Mouse (Mus musculus) hindbrain, postnatal 0 days (tissue): Measurements from ENCODE around the gene Wdr34. TPM values are rescaled to one million over a fixed set of nuclear protein-coding genes. Genes with fewer than 3 reads are reported as not detected.

Experiments used
- ATAC-seq: fragments of 200-750 bp; cut with Nextera tagmentation; 2 replicates; pipeline ENCODE4 v1.8.0; 2017; ENCODE audit warnings: mild to moderate bottlenecking, moderate TSS enrichment, moderate library complexity
- DNase-seq: peaks from one replicate; pipeline ENCODE4 v3.0.0-alpha.2; 2015; ENCODE audit warnings: low spot score
- H3K27ac ChIP-seq: fragments of 300-500 bp; sonication (generic); 2 replicates; pipeline ENCODE4 v1.5.1; 2014; ENCODE audit warnings: mild to moderate bottlenecking
- H3K27me3 ChIP-seq: fragments of 300-500 bp; sonication (generic); 2 replicates; pipeline ENCODE4 v1.6.1; 2014; ENCODE audit warnings: low read length, mixed read lengths; ENCODE audit not compliant: insufficient read depth
- H3K36me3 ChIP-seq: fragments of 300-500 bp; sonication (generic); 2 replicates; pipeline ENCODE4 v1.6.1; 2014; ENCODE audit warnings: low read length, mixed read lengths; ENCODE audit not compliant: insufficient read depth
- H3K4me1 ChIP-seq: fragments of 300-500 bp; sonication (generic); 2 replicates; pipeline ENCODE4 v1.6.1; 2014; ENCODE audit warnings: antibody characterized with exemption, low read length, mixed read lengths; ENCODE audit not compliant: insufficient read depth
- H3K4me2 ChIP-seq: fragments of 300-500 bp; sonication (generic); 2 replicates; pipeline ENCODE4 v1.6.1; 2014; ENCODE audit warnings: low read depth, mild to moderate bottlenecking, low read length, moderate library complexity, mixed read lengths
- H3K4me3 ChIP-seq: fragments of 300-500 bp; sonication (generic); 2 replicates; pipeline ENCODE4 v1.5.1; 2014; ENCODE audit warnings: low read length
- H3K9ac ChIP-seq: fragments of 300-500 bp; sonication (generic); replicated peaks from 2 replicates; pipeline ENCODE4 v1.6.1; 2014; ENCODE audit warnings: mild to moderate bottlenecking, low read length, moderate library complexity, mixed read lengths
- H3K9me3 ChIP-seq: fragments of 300-500 bp; sonication (generic); 2 replicates; pipeline ENCODE4 v1.6.1; 2016; ENCODE audit warnings: low read length, mixed read lengths
- CTCF ChIP-seq: IDR thresholded peaks from 2 replicates; pipeline ENCODE4 v1.5.1; 2016; ENCODE audit warnings: antibody characterized with exemption, control low read depth, low read depth
- WGBS: fragments of 180-500 bp; shearing (Covaris S2); extraction: QIAGEN DNeasy Blood & Tissue Kit; methylation state at CpG from one replicate; pipeline ENCODE4 v1.1.7; 2014; 5-methylcytosine and 5-hydroxymethylcytosine counted together
- microRNA-seq, 2 experiments: library from miRNA; unstranded; fragments of <30 nt; microRNA quantifications; one replicate each; pipeline ENCODE4; 2016
- polyA plus RNA-seq: library from polyadenylated mRNA; unstranded; fragments of >200 nt; fragmentation: Nextera tagmentation; extraction: Ambion mirVana; gene quantifications from 2 replicates; pipeline ENCODE4 v1.2.1, GENCODE M21; 2015
- total RNA-seq: library from RNA; depleted of rRNA; stranded (reverse); fragments of >200 nt; gene quantifications from 2 replicates; pipeline ENCODE4 v1.2.3, GENCODE M21; 2014; rRNA removed

Wdr34 gene
- total and polyA plus RNA-seq, 2 experiments from 2014 or later, result 66.5 to 87.7 TPM

DNA sequence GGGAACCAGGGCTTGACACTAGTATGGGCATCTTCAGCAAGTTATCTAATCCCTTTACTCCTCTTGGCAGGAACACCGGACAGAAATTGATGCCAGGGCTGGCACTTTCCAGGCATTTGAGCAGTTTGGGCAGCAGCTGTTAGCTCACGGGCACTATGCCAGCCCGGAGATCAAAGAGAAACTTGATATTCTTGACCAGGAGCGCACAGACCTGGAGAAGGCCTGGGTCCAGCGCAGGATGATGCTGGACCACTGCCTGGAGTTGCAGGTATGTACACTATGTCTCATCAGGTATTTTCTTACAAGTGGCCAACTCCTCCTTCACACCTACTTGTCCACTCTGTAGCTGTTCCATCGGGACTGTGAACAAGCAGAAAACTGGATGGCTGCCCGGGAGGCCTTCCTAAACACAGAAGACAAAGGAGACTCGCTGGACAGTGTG lies 37.8 kb downstream of the Wdr34 start:
- Histone ChIP-seq H3K9me3 (no peaks in the 10 kb centered on the region), H3K9ac (no peak overlapping the region), H3K4me1 (no peaks in the 10 kb centered on the region), H3K27ac (0 out of 2 replicates have a peak overlapping the region, but pooled peaks have one; percentile 7), H3K4me3 (no peak overlapping the region), H3K27me3 (no peaks in the 10 kb centered on the region), H3K36me3 (peaks cover 94% of the 10 kb centered on the region), H3K4me2 (no peak overlapping the region)
- ATAC-seq (peak; percentile 49; the same call in 1 of the 2 replicates), DNase-seq (peak; percentile 79)
- no peak for TF ChIP-seq CTCF
- 55% methylated on average over 8 of the region's 8 CpGs for WGBS

GRCm38 (mm10) chr2:30009101-30009500 lies 39.6 kb downstream of the Wdr34 start:
- no peaks in the 10 kb centered on the region for H3K9me3 ChIP-seq
- H3K4me3 ChIP-seq, result no peak overlapping the region
- no peak overlapping the region for H3K9ac ChIP-seq
- no peak for DNase-seq
- WGBS, result 45% methylated on average over 1 of the region's 1 CpGs
- no peaks in the 10 kb centered on the region for H3K4me1 ChIP-seq
- peaks cover 92% of the 10 kb centered on the region for H3K36me3 ChIP-seq
- no peak for TF ChIP-seq CTCF
- ATAC-seq, result no peak
- no peak overlapping the region for H3K4me2 ChIP-seq
- no peak overlapping the region for H3K27ac ChIP-seq
- H3K27me3 ChIP-seq, result no peaks in the 10 kb centered on the region

DNA sequence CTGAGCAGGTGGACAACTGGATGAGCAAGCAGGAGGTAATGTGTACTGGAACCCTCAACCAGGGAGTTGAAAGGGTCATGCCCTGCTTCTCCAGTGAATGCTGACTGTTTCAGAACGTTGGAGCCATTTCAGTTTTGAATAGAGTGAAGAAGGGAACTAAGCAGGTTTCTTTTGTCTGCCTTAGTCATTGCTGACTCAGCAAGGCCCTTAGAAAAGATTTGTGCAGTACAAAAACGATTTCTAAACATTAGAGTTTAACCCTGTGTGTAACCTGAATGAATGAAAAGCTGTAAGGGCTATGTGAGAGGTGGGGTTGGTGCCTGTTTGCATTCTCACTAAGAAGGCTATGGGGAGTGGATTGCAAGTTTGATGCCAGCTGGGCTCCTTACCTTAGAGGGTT lies 56.7 kb downstream of the Wdr34 start:
- 42% methylated on average over 2 of the region's 2 CpGs for WGBS
- H3K4me3 ChIP-seq, result no peak overlapping the region
- peaks cover 92% of the 10 kb centered on the region for H3K36me3 ChIP-seq
- H3K4me2 ChIP-seq, result no peak overlapping the region
- H3K4me1 ChIP-seq, result no peaks in the 10 kb centered on the region
- H3K9ac ChIP-seq, result no peak overlapping the region
- H3K9me3 ChIP-seq, result no peaks in the 10 kb centered on the region
- H3K27me3 ChIP-seq, result no peaks in the 10 kb centered on the region
- H3K27ac ChIP-seq, result no peak overlapping the region
- DNase-seq, result no peak
- no peak for ATAC-seq
- no peak for TF ChIP-seq CTCF

Small RNA genes lying within 50 kb of the gene (microRNA-seq; reads per million reads assigned to microRNA genes)
- gene Mir6997, result 1.4 to 2.1 reads per million in 2 experiments

Other genes with a start within 250 kb of the Wdr34 start
- 139 TPM in 2 replicates for gene Slc27a4, start 246.2 kb downstream of the Wdr34 start, total RNA-seq
- gene Slc27a4, start 246.2 kb downstream of the Wdr34 start, polyA plus RNA-seq, result 43.4 and 46.4 TPM in 2 replicates
- 46.1 and 70.7 TPM in 2 replicates for gene Urm1, start 228.8 kb downstream of the Wdr34 start, total RNA-seq
- 28.7 and 29.3 TPM in 2 replicates for gene Urm1, start 228.8 kb downstream of the Wdr34 start, polyA plus RNA-seq
- gene Cercam, start 179.7 kb downstream of the Wdr34 start, total RNA-seq, result 32.5 and 37.7 TPM in 2 replicates
- 17.8 and 20.6 TPM in 2 replicates for gene Cercam, start 179.7 kb downstream of the Wdr34 start, polyA plus RNA-seq
- gene Odf2, start 159.7 kb downstream of the Wdr34 start, total RNA-seq, result 73.1 and 81.7 TPM in 2 replicates
- 78.2 and 88.3 TPM in 2 replicates for gene Odf2, start 159.7 kb downstream of the Wdr34 start, polyA plus RNA-seq
- 39.4 and 43.6 TPM in 2 replicates for gene Gle1, start 113.5 kb downstream of the Wdr34 start, total RNA-seq
- 52.7 and 56.0 TPM in 2 replicates for gene Gle1, start 113.5 kb downstream of the Wdr34 start, polyA plus RNA-seq
- gene Sptan1, start 83.3 kb downstream of the Wdr34 start, total RNA-seq, result 716 and 902 TPM in 2 replicates
- 166 and 184 TPM in 2 replicates for gene Sptan1, start 83.3 kb downstream of the Wdr34 start, polyA plus RNA-seq
- gene Set, start 8.5 kb upstream of the Wdr34 start, total RNA-seq, result 149 and 188 TPM in 2 replicates
- 332 and 334 TPM in 2 replicates for gene Set, start 8.5 kb upstream of the Wdr34 start, polyA plus RNA-seq
- 1.2 and 4.5 TPM in 2 replicates for gene Pkn3, start 28.8 kb upstream of the Wdr34 start, total RNA-seq
- 0.99 and 1.0 TPM in 2 replicates for gene Pkn3, start 28.8 kb upstream of the Wdr34 start, polyA plus RNA-seq
- gene Zdhhc12, start 44.8 kb upstream of the Wdr34 start, total RNA-seq, result 25.4 and 35.0 TPM in 2 replicates
- gene Zdhhc12, start 44.8 kb upstream of the Wdr34 start, polyA plus RNA-seq, result 30.2 and 32.2 TPM in 2 replicates
- 77.6 and 99.2 TPM in 2 replicates for gene Zer1, start 75.7 kb upstream of the Wdr34 start, total RNA-seq
- gene Zer1, start 75.7 kb upstream of the Wdr34 start, polyA plus RNA-seq, result 14.0 and 14.6 TPM in 2 replicates
- 106 and 109 TPM in 2 replicates for gene Tbc1d13, start 84.9 kb upstream of the Wdr34 start, total RNA-seq
- 9.4 and 10.8 TPM in 2 replicates for gene Tbc1d13, start 84.9 kb upstream of the Wdr34 start, polyA plus RNA-seq
- 63.7 and 64.1 TPM in 2 replicates for gene Endog, start 122.6 kb upstream of the Wdr34 start, total RNA-seq
- gene Endog, start 122.6 kb upstream of the Wdr34 start, polyA plus RNA-seq, result 42.2 and 42.7 TPM in 2 replicates
- gene Spout1, start 129.6 kb upstream of the Wdr34 start, total RNA-seq, result 32.6 and 48.2 TPM in 2 replicates
- 52.6 and 56.1 TPM in 2 replicates for gene Spout1, start 129.6 kb upstream of the Wdr34 start, polyA plus RNA-seq
- 23.9 and 34.3 TPM in 2 replicates for gene Kyat1, start 157.0 kb upstream of the Wdr34 start, total RNA-seq
- gene Kyat1, start 157.0 kb upstream of the Wdr34 start, polyA plus RNA-seq, result 17.0 and 17.9 TPM in 2 replicates
- 66.2 and 68.4 TPM in 2 replicates for gene Lrrc8a, start 188.8 kb upstream of the Wdr34 start, total RNA-seq
- 59.7 and 61.9 TPM in 2 replicates for gene Lrrc8a, start 188.8 kb upstream of the Wdr34 start, polyA plus RNA-seq
- gene Gm28035, start 191.7 kb upstream of the Wdr34 start, total RNA-seq, result 6.8 and 15.1 TPM in 2 replicates
- 0.25 and 0.31 TPM in 2 replicates for gene Gm28035, start 191.7 kb upstream of the Wdr34 start, polyA plus RNA-seq
- gene Phyhd1, start 217.3 kb upstream of the Wdr34 start, total RNA-seq, result 5.6 and 8.9 TPM in 2 replicates
- 6.2 and 7.4 TPM in 2 replicates for gene Phyhd1, start 217.3 kb upstream of the Wdr34 start, polyA plus RNA-seq
- not detected in 2 replicates for gene Gm28038, start 232.2 kb upstream of the Wdr34 start, total RNA-seq
- gene Gm28038, start 232.2 kb upstream of the Wdr34 start, polyA plus RNA-seq, result not detected in 2 replicates
- 43.7 and 50.4 TPM in 2 replicates for gene Dolk, start 237.5 kb upstream of the Wdr34 start, total RNA-seq
- 42.1 and 43.5 TPM in 2 replicates for gene Dolk, start 237.5 kb upstream of the Wdr34 start, polyA plus RNA-seq
- gene Nup188, start 237.5 kb upstream of the Wdr34 start, total RNA-seq, result 32.6 and 51.0 TPM in 2 replicates
- 11.9 and 12.6 TPM in 2 replicates for gene Nup188, start 237.5 kb upstream of the Wdr34 start, polyA plus RNA-seq